Mouse (Mus musculus) midbrain, embryonic 16.5 days (tissue): ENCODE data around the gene Sap30l. TPM values are rescaled to one million over a fixed set of nuclear protein-coding genes. Genes with fewer than 3 reads are reported as not detected.
"Not testable (repeated sequence)": the region's sequence is repeated elsewhere in the genome, so short reads cannot be mapped to it uniquely, and the experiment has no call there.

Experiments
- ATAC-seq: fragments of 200-750 bp; cut with Nextera tagmentation; 2 replicates; pipeline ENCODE4 v1.8.0; 2017; ENCODE audit warnings: moderate TSS enrichment
- H3K27ac ChIP-seq: fragments of 300-500 bp; sonication (generic); 2 replicates; pipeline ENCODE4 v1.5.1; 2014; ENCODE audit warnings: mild to moderate bottlenecking, low read length, mixed read lengths
- H3K27me3 ChIP-seq: fragments of 300-500 bp; sonication (generic); 2 replicates; pipeline ENCODE4 v1.6.1; 2014; ENCODE audit warnings: low read depth, low read length, mixed read lengths; ENCODE audit not compliant: control insufficient read depth, insufficient read depth
- H3K36me3 ChIP-seq: fragments of 300-500 bp; sonication (generic); 2 replicates; pipeline ENCODE4 v1.6.1; 2014; ENCODE audit warnings: mild to moderate bottlenecking, low read length, moderate library complexity, mixed read lengths; ENCODE audit not compliant: control insufficient read depth, insufficient read depth
- H3K4me1 ChIP-seq: fragments of 300-500 bp; sonication (generic); 2 replicates; pipeline ENCODE4 v1.6.1; 2014; ENCODE audit warnings: mild to moderate bottlenecking, low read length, mixed read lengths; ENCODE audit not compliant: control insufficient read depth, insufficient read depth
- H3K4me2 ChIP-seq: fragments of 300-500 bp; sonication (generic); 2 replicates; pipeline ENCODE4 v1.6.1; 2014; ENCODE audit warnings: mild to moderate bottlenecking, low read length, mixed read lengths
- H3K4me3 ChIP-seq: fragments of 300-500 bp; sonication (generic); 2 replicates; pipeline ENCODE4 v1.5.1; 2014; ENCODE audit warnings: low read depth, mild to moderate bottlenecking, low read length, moderate library complexity, mixed read lengths
- H3K9ac ChIP-seq: fragments of 300-500 bp; sonication (generic); 2 replicates; pipeline ENCODE4 v1.6.1; 2014; ENCODE audit warnings: low read depth, low read length, mixed read lengths
- H3K9me3 ChIP-seq: fragments of 300-500 bp; sonication (generic); replicated peaks from 2 replicates; pipeline ENCODE4 v1.6.1; 2014; ENCODE audit warnings: mild to moderate bottlenecking, low read length, mixed read lengths; ENCODE audit not compliant: control insufficient read depth, poor library complexity, severe bottlenecking
- WGBS: fragments of 180-500 bp; shearing (Covaris S2); extraction: QIAGEN DNeasy Blood & Tissue Kit; methylation state at CpG from one replicate; pipeline ENCODE4 v1.1.7; 2014; 5-methylcytosine and 5-hydroxymethylcytosine counted together
- polyA plus RNA-seq: library from polyadenylated mRNA; unstranded; fragments of >200 nt; fragmentation: Nextera tagmentation; extraction: Ambion mirVana; gene quantifications from 2 replicates; pipeline ENCODE4 v1.2.1, GENCODE M21; 2015

The Sap30l gene
- polyA plus RNA-seq, 1 experiment from 2014 or later: 5.9 TPM

DNA sequence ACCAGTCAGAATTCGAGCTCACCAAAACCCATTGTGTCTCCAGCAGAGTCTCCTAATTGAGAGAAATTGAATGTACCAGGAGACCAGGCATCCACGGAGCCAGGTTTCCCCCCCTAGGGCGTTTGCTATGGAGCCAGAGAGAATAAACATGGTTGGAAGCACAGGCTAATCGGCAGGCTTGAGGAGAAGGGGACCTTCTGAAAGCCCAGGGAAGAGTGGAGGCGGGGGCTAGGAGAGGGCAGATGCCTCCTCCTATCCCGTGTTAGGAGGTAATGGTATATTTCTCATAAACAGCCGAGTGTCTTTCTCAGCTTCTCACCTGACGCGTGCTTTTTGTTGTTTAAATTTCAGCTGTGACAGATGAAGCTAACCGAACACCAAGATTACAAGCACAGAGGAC, 39.5 kb downstream of the Sap30l start:
- no peaks in the 10 kb centered on the region for H3K9me3 ChIP-seq
- ATAC-seq: no peak
- no peak overlapping the region for H3K4me3 ChIP-seq
- 12% methylated on average over 10 of the region's 10 CpGs for WGBS
- H3K4me2 ChIP-seq: peak overlapping the region; percentile 2; the same call in 1 of the 2 replicates
- H3K27ac ChIP-seq: no peak overlapping the region
- no peaks in the 10 kb centered on the region for H3K36me3 ChIP-seq
- H3K4me1 ChIP-seq: peaks cover 8% of the 10 kb centered on the region; the same call in 1 of the 2 replicates
- no peak overlapping the region for H3K9ac ChIP-seq
- peaks cover 46% of the 10 kb centered on the region for H3K27me3 ChIP-seq

GRCm38 (mm10) chr11:57841391-57841790, 40.0 kb downstream of the Sap30l start:
- peaks cover 42% of the 10 kb centered on the region for H3K27me3 ChIP-seq
- 15% methylated on average over 7 of the region's 7 CpGs for WGBS
- H3K36me3 ChIP-seq: no peaks in the 10 kb centered on the region
- no peak overlapping the region for H3K9ac ChIP-seq
- no peak for ATAC-seq
- no peak overlapping the region for H3K27ac ChIP-seq
- no peak overlapping the region for H3K4me3 ChIP-seq
- H3K9me3 ChIP-seq: no peaks in the 10 kb centered on the region
- peak overlapping the region; percentile 2; the same call in 1 of the 2 replicates for H3K4me2 ChIP-seq
- H3K4me1 ChIP-seq: peaks cover 8% of the 10 kb centered on the region; the same call in 1 of the 2 replicates

DNA sequence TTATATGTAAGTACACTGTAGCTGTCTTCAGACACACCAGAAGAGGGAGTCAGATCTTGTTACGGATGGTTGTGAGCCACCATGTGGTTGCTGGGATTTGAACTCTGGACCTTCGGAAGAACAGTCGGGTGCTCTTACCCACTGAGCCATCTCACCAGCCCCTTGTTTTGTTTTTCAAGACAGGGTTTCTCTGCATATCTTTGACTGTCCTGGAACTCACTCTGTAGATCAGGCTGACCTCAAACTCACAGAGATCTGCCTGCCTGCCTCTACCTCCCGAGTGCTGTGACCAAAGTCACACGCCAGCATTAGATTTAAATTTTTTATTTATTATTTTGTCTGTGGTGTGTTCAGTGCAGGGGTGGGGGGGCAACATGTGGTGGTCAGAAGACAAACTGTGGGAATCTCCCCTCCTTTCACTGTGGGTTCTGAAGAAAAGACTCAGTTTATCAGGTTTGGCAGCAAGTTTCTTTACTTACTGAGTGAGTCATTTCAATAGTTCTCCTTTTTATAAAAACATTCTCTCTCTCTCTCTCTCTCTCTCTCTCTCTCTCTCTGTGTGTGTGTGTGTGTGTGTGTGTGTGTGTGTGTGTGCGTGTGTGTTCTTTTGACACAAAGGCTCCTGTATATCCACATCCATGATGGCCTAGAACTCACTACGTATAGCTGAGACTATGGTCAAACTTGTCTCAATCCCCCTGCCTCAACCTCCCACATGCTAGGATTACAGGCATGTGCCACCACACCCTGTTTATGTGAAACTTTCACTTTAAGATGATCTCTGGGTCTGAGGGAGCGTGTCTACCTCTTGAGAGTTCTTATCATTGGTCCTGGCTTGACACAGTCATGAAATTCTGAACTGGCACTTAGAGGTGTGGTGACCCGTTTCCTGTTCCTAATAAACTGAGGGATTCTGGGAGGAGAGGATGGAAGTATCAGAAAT, 45.3 kb downstream of the Sap30l start:
- H3K4me3 ChIP-seq, H3K4me1 ChIP-seq, H3K27ac ChIP-seq, ATAC-seq, H3K9ac ChIP-seq, H3K27me3 ChIP-seq, H3K36me3 ChIP-seq, H3K4me2 ChIP-seq, H3K9me3 ChIP-seq: not testable (repeated sequence)
- 87% methylated on average over 7 of the region's 9 CpGs for WGBS

GRCm38 (mm10) chr11:57847396-57847795, 46.0 kb downstream of the Sap30l start:
- H3K9me3 ChIP-seq: no peaks in the 10 kb centered on the region
- H3K36me3 ChIP-seq: no peaks in the 10 kb centered on the region
- no peak overlapping the region for H3K4me3 ChIP-seq
- ATAC-seq: no peak
- no peak overlapping the region for H3K9ac ChIP-seq
- no peaks in the 10 kb centered on the region for H3K4me1 ChIP-seq
- peaks cover 6% of the 10 kb centered on the region for H3K27me3 ChIP-seq
- no peak overlapping the region for H3K27ac ChIP-seq
- WGBS: 78% methylated on average over 7 of the region's 7 CpGs
- no peak overlapping the region for H3K4me2 ChIP-seq

GRCm38 (mm10) chr11:57850298-57850697, 48.9 kb downstream of the Sap30l start:
- Histone ChIP-seq H3K9me3 (no peaks in the 10 kb centered on the region), H3K9ac (no peak overlapping the region), H3K4me1 (no peaks in the 10 kb centered on the region), H3K27me3 (no peaks in the 10 kb centered on the region; the same call in 1 of the 2 replicates), H3K4me2 (no peak overlapping the region), H3K4me3 (no peak overlapping the region), H3K36me3 (no peaks in the 10 kb centered on the region), H3K27ac (no peak overlapping the region)
- 56% methylated on average over 7 of the region's 7 CpGs for WGBS
- no peak for ATAC-seq

DNA sequence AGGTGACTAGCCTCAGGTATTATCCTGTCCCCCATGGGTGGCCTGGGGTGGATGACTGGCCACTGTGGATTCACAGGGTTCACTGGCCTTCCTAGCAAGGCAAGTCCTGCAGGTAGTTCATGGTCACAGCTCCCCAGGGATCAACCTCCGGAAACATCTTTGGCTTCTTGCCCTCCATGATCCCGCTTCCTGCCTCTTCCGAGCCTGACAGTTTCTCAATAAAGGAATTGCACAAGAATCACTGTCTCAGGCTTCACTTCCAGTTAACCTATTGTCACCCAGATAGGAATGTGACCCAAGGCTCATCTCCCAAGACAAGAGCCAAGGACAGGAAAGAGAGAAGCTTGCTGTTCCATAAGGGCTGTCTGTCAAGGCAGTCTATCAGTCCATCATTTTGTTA, 49.5 kb downstream of the Sap30l start:
- no peaks in the 10 kb centered on the region for H3K9me3 ChIP-seq
- H3K27me3 ChIP-seq: no peaks in the 10 kb centered on the region
- no peaks in the 10 kb centered on the region for H3K36me3 ChIP-seq
- no peaks in the 10 kb centered on the region for H3K4me1 ChIP-seq
- no peak for ATAC-seq
- no peak overlapping the region for H3K4me3 ChIP-seq
- WGBS: 69% methylated on average over 3 of the region's 3 CpGs
- H3K9ac ChIP-seq: no peak overlapping the region
- H3K27ac ChIP-seq: no peak overlapping the region
- no peak overlapping the region for H3K4me2 ChIP-seq

GRCm38 (mm10) chr11:57853571-57853970, 52.1 kb downstream of the Sap30l start:
- Histone ChIP-seq H3K4me2 (no peak overlapping the region), H3K36me3 (no peaks in the 10 kb centered on the region), H3K4me3 (no peak overlapping the region), H3K9me3 (no peaks in the 10 kb centered on the region), H3K4me1 (no peaks in the 10 kb centered on the region), H3K27me3 (no peaks in the 10 kb centered on the region), H3K9ac (no peak overlapping the region), H3K27ac (no peak overlapping the region)
- no peak for ATAC-seq
- 76% methylated on average over 6 of the region's 6 CpGs for WGBS

DNA sequence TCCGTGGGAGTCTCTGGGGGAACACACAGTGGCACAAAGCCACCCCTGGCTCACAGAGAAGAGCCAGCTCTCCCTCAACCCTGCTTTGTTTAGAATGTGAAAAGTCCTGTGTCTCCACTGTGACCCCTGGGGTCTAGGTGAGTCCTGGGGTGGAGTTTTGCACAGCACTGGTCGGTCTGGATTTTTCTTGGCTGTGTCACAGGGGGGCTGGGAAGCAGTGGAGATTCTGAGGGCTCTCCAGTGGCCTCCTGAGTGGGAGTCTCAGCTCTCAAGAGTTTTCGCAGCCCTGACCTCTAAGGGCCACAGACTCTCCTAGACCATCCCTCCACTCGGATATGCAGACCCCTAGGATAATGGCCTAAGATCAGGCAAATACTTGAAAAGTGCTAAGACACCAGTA, 56.3 kb downstream of the Sap30l start:
- Histone ChIP-seq H3K36me3 (no peaks in the 10 kb centered on the region), H3K9ac (no peak overlapping the region), H3K4me2 (no peak overlapping the region), H3K9me3 (no peaks in the 10 kb centered on the region), H3K27me3 (no peaks in the 10 kb centered on the region), H3K4me3 (no peak overlapping the region), H3K4me1 (no peaks in the 10 kb centered on the region), H3K27ac (no peak overlapping the region)
- WGBS: 37% methylated on average over 4 of the region's 4 CpGs
- ATAC-seq: no peak
